Mouse (Mus musculus) liver, embryonic 14.5 days (tissue): ENCODE results near the gene S100a1.

ENCODE experiments used
- CTCF ChIP-seq: IDR thresholded peaks from 2 replicates; pipeline ENCODE4 v1.5.1; 2016; ENCODE audit warnings: antibody characterized with exemption, low read depth, control low read depth
- EP300 ChIP-seq: IDR thresholded peaks from 2 replicates; pipeline ENCODE4 v1.6.1; 2016; ENCODE audit warnings: antibody characterized with exemption, low read depth

GRCm38 (mm10) chr3:90531713-90532112, 17.5 kb upstream of the S100a1 start:
- TF ChIP-seq CTCF (no peak), EP300 (no peak)
